Mouse (Mus musculus) forebrain, postnatal 0 days (tissue): ENCODE measurements at regions not wholly inside any gene's neighbourhood (a gene's known extent, or its start where the extent isn't known, plus 50 kb on each side); places are given as distances from the start of the nearest gene placed in this dataset.

Source experiments
- ATAC-seq: fragments of 200-750 bp; cut with Nextera tagmentation; 2 replicates; pipeline ENCODE4 v1.8.0; 2017; ENCODE audit warnings: mild to moderate bottlenecking, moderate library complexity
- DNase-seq: peaks from one replicate; pipeline ENCODE4 v3.0.0-alpha.2; 2015
- H3K27ac ChIP-seq: fragments of 300-500 bp; sonication (generic); 2 replicates; pipeline ENCODE4 v1.5.1; 2014; ENCODE audit warnings: low read depth, mild to moderate bottlenecking, antibody characterized with exemption, low read length, moderate library complexity, mixed read lengths
- H3K27me3 ChIP-seq: fragments of 300-500 bp; sonication (generic); 2 replicates; pipeline ENCODE4 v1.6.1; 2014; ENCODE audit warnings: mild to moderate bottlenecking, low read length, mixed read lengths; ENCODE audit not compliant: insufficient read depth
- H3K36me3 ChIP-seq: fragments of 300-500 bp; sonication (generic); 2 replicates; pipeline ENCODE4 v1.6.1; 2014; ENCODE audit warnings: mild to moderate bottlenecking, moderate library complexity; ENCODE audit not compliant: insufficient read depth
- H3K4me1 ChIP-seq: fragments of 300-500 bp; sonication (generic); 2 replicates; pipeline ENCODE4 v1.6.1; 2014; ENCODE audit warnings: antibody characterized with exemption; ENCODE audit not compliant: insufficient read depth
- H3K4me2 ChIP-seq: fragments of 300-500 bp; sonication (generic); 2 replicates; pipeline ENCODE4 v1.6.1; 2014; ENCODE audit warnings: low read depth, mild to moderate bottlenecking, moderate library complexity
- H3K4me3 ChIP-seq: fragments of 300-500 bp; sonication (generic); 2 replicates; pipeline ENCODE4 v1.5.1; 2014; ENCODE audit warnings: low read depth, low read length, mixed read lengths
- H3K9ac ChIP-seq: fragments of 300-500 bp; sonication (generic); 2 replicates; pipeline ENCODE4 v1.6.1; 2014; ENCODE audit warnings: mild to moderate bottlenecking
- H3K9me3 ChIP-seq: fragments of 300-500 bp; sonication (generic); 2 replicates; pipeline ENCODE4 v1.6.1; 2016; ENCODE audit warnings: low read length
- CTCF ChIP-seq: sonication (generic); IDR thresholded peaks from 2 replicates; pipeline ENCODE4 v1.5.1; 2016; ENCODE audit warnings: antibody characterized with exemption, control low read depth, low read depth
- WGBS: fragments of 180-500 bp; shearing (Covaris S2); extraction: QIAGEN DNeasy Blood & Tissue Kit; methylation state at CpG from one replicate; pipeline ENCODE4 v1.1.7; 2014; 5-methylcytosine and 5-hydroxymethylcytosine counted together

DNA sequence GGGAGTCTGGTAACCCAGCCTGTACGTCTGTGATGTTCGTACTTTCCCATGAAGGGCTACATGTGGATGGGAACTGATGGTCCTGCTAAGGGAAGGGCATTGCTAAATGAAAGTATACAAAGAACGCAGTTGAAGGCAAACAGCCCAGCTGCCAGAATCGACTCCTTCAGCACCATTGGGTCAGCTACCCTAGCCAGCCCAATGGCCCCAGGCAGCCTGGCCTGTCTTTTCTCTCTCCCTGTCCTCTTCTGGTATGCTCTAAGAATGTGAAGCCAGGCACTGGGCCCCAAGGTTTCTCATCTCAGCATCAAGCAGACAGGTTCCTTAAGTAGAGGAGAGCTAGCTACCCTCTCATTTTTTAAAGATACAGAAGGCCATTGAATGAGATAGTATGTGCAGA lies 57.7 kb upstream of the Flt1 start:
- Histone ChIP-seq H3K4me2 (no peak overlapping the region), H3K9ac (no peak overlapping the region), H3K4me1 (no peaks in the 10 kb centered on the region), H3K36me3 (no peaks in the 10 kb centered on the region), H3K27me3 (no peaks in the 10 kb centered on the region), H3K9me3 (no peaks in the 10 kb centered on the region), H3K27ac (no peak overlapping the region), H3K4me3 (no peak overlapping the region)
- WGBS = 93% methylated on average over 4 of the region's 4 CpGs
- DNase-seq (no peak), ATAC-seq (no peak)
- TF ChIP-seq CTCF = no peak

DNA sequence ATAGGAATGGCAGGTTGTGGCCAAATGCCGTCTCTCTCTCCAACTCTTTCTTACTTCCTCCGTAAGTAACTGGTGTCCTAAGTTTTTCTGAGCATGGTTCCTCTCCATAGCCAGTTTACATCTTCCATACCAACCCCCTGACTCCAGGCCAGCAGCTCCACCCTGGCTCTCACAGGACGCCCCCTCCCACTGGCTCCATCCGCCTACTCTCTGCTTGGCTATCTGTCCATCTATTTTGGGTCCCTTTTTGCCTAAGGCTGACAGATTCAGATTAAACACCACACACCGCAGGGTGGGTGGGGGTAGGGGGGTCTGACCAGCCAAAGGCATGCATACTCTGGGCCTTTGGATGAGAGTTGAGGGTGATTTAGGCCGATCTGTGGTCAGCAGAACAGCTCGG lies 57.0 kb upstream of the Flt1 start:
- no peaks in the 10 kb centered on the region for H3K4me1 ChIP-seq
- no peak overlapping the region for H3K9ac ChIP-seq
- H3K36me3 ChIP-seq = no peaks in the 10 kb centered on the region
- no peak for ATAC-seq
- DNase-seq = no peak
- H3K27ac ChIP-seq = no peak overlapping the region
- no peak overlapping the region for H3K4me3 ChIP-seq
- H3K9me3 ChIP-seq = no peaks in the 10 kb centered on the region
- TF ChIP-seq CTCF = no peak
- H3K27me3 ChIP-seq = no peaks in the 10 kb centered on the region
- no peak overlapping the region for H3K4me2 ChIP-seq
- WGBS = 60% methylated on average over 7 of the region's 7 CpGs

DNA sequence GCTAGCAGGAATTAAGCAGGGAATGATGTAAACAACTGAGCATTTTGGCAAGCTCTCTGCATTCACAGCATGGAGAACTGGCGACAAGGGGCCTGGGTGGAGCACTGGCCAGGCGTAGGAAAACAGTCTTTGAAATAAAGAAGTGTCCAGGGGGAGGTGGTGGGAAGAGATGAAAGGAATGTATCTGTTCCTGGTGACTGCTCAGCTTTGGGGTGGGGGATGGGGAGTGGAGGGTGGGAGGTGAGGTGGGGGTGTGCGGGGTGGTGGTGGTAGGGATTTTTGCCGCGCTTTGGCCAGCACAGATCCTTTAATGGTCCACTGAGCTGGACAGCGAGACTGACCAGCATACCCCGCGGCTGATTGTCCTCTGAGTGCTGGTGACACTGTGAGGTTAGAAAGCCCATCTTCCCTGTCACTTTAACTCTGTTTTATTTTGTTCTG lies 56.5 kb upstream of the Flt1 start:
- no peak for DNase-seq
- no peak overlapping the region for H3K4me2 ChIP-seq

DNA sequence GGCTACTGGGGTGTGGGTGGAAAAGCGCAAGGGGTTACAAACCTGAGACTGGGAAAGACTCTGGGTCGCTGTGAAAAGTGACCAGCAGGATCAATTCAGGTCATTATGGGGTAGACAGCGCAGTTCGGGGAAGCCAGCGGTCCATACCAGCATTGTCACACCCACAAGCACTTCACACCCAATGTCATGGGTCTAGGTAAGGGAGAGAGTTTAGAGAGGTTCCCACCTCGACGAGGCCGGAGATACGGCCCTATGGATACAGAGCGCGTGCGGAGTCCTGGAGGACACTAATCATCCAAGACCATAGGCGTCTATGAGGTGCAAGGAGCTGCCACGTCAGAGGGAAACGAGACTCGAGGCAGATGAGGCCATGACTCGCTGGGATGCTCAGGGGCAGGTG lies 55.4 kb upstream of the Flt1 start:
- H3K4me1 ChIP-seq = no peaks in the 10 kb centered on the region
- no peak for DNase-seq
- ATAC-seq = no peak
- H3K27me3 ChIP-seq = no peaks in the 10 kb centered on the region
- no peak overlapping the region for H3K4me3 ChIP-seq
- H3K9me3 ChIP-seq = no peaks in the 10 kb centered on the region
- no peak overlapping the region for H3K4me2 ChIP-seq
- no peak for TF ChIP-seq CTCF
- WGBS = 95% methylated on average over 17 of the region's 17 CpGs
- no peak overlapping the region for H3K27ac ChIP-seq
- H3K36me3 ChIP-seq = no peaks in the 10 kb centered on the region
- H3K9ac ChIP-seq = no peak overlapping the region

More for the DNA sequence above, 56.5 kb upstream of the Flt1 start:
- H3K27ac ChIP-seq = no peak overlapping the region
- H3K9ac ChIP-seq = no peak overlapping the region
- H3K9me3 ChIP-seq = no peaks in the 10 kb centered on the region
- no peaks in the 10 kb centered on the region for H3K4me1 ChIP-seq
- ATAC-seq = no peak
- TF ChIP-seq CTCF = no peak
- H3K36me3 ChIP-seq = no peaks in the 10 kb centered on the region
- H3K4me3 ChIP-seq = no peak overlapping the region
- WGBS = 16% methylated on average over 8 of the region's 8 CpGs
- no peaks in the 10 kb centered on the region for H3K27me3 ChIP-seq

DNA sequence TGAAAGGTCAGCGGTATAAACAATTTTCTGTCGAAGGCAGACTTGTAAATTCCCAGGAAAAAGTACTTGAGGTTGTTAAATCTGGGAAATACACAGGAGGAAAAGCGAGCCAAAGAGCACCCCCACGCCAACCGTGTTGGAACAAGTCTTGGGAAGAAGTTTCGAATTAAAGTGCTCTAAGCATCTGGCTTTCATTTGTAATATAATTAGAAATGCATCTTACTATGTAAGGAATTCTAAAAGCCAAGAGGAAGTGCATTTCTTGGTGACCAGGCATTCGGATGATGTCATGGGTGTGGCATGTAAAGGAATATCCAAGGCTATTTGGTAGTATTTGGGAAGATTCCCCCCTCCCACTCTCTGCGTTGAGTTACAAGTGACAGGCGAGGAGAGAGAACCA lies 52.7 kb upstream of the Flt1 start:
- no peak for TF ChIP-seq CTCF
- no peak overlapping the region for H3K9ac ChIP-seq
- ATAC-seq (no peak), DNase-seq (no peak)
- no peak overlapping the region for H3K4me3 ChIP-seq
- WGBS = 81% methylated on average over 9 of the region's 9 CpGs
- no peaks in the 10 kb centered on the region for H3K4me1 ChIP-seq
- H3K27me3 ChIP-seq = no peaks in the 10 kb centered on the region
- no peak overlapping the region for H3K27ac ChIP-seq
- H3K9me3 ChIP-seq = no peaks in the 10 kb centered on the region
- no peak overlapping the region for H3K4me2 ChIP-seq
- no peaks in the 10 kb centered on the region for H3K36me3 ChIP-seq
